Mouse (Mus musculus) midbrain, embryonic 10.5 days (tissue): Measurements from ENCODE around the gene Foxp1. TPM values are rescaled to one million over a fixed set of nuclear protein-coding genes. Genes with fewer than 3 reads are reported as not detected.

ENCODE experiments used
- DNase-seq: peaks from one replicate; pipeline ENCODE4 v3.0.0-alpha.2; 2017; ENCODE audit warnings: low spot score
- H3K27ac ChIP-seq: fragments of 300-500 bp; sonication (generic); replicated peaks from 2 replicates; pipeline ENCODE4 v1.5.1; 2016; ENCODE audit warnings: mild to moderate bottlenecking
- H3K27me3 ChIP-seq: fragments of 300-500 bp; sonication (generic); 2 replicates; pipeline ENCODE4 v1.6.1; 2016; ENCODE audit warnings: low read depth, mild to moderate bottlenecking; ENCODE audit not compliant: poor library complexity, severe bottlenecking
- H3K36me3 ChIP-seq: fragments of 300-500 bp; sonication (generic); 2 replicates; pipeline ENCODE4 v1.6.1; 2016; ENCODE audit warnings: mild to moderate bottlenecking, moderate library complexity
- H3K4me1 ChIP-seq: fragments of 300-500 bp; sonication (generic); 2 replicates; pipeline ENCODE4 v1.6.1; 2016
- H3K4me3 ChIP-seq: fragments of 300-500 bp; sonication (generic); 2 replicates; pipeline ENCODE4 v1.5.1; 2016; ENCODE audit warnings: mild to moderate bottlenecking, moderate library complexity
- H3K9me3 ChIP-seq: fragments of 300-500 bp; sonication (generic); replicated peaks from 2 replicates; pipeline ENCODE4 v1.6.1; 2016; ENCODE audit warnings: mild to moderate bottlenecking
- WGBS: fragments of 180-500 bp; shearing (Covaris S2); methylation state at CpG from one replicate; pipeline ENCODE4 v1.1.7; 2016; 5-methylcytosine and 5-hydroxymethylcytosine counted together
- polyA plus RNA-seq: library from polyadenylated mRNA; unstranded; fragments of >200 nt; fragmentation: Nextera tagmentation; extraction: Ambion mirVana; gene quantifications from 2 replicates; pipeline ENCODE4 v1.2.1, GENCODE M21; 2016

Foxp1 gene
- polyA plus RNA-seq, 1 experiment from 2014 or later, result 63.7 TPM

GRCm38 (mm10) chr6:98955706-98956105 lies 566.8 kb downstream of the Foxp1 start:
- Histone ChIP-seq H3K4me1 (peaks cover 7% of the 10 kb centered on the region), H3K36me3 (peaks cover 29% of the 10 kb centered on the region), H3K27ac (no peak overlapping the region), H3K9me3 (no peaks in the 10 kb centered on the region), H3K27me3 (no peaks in the 10 kb centered on the region), H3K4me3 (no peak overlapping the region)
- no peak for DNase-seq
- WGBS, result 88% methylated on average over 6 of the region's 6 CpGs

- no peaks in the 10 kb centered on the region for H3K9me3 ChIP-seq
- no peak overlapping the region for H3K27ac ChIP-seq
- H3K27me3 ChIP-seq, result no peaks in the 10 kb centered on the region
- 94% methylated on average over 5 of the region's 5 CpGs for WGBS
- H3K4me3 ChIP-seq, result no peak overlapping the region
- DNase-seq, result no peak
- peaks cover 29% of the 10 kb centered on the region for H3K36me3 ChIP-seq
- peaks cover 19% of the 10 kb centered on the region for H3K4me1 ChIP-seq
Observed at GRCm38 (mm10) chr6:98954439-98954838, 568.1 kb downstream of the Foxp1 start.

GRCm38 (mm10) chr6:98949703-98950191 lies 572.8 kb downstream of the Foxp1 start:
- no peak for DNase-seq
- WGBS, result 25% methylated on average over 6 of the region's 6 CpGs
- peaks cover 43% of the 10 kb centered on the region for H3K4me1 ChIP-seq

GRCm38 (mm10) chr6:98949286-98949685 lies 573.2 kb downstream of the Foxp1 start:
- H3K27me3 ChIP-seq, result no peaks in the 10 kb centered on the region
- no peak overlapping the region for H3K4me3 ChIP-seq
- H3K9me3 ChIP-seq, result no peaks in the 10 kb centered on the region
- 69% methylated on average over 7 of the region's 7 CpGs for WGBS
- H3K27ac ChIP-seq, result peak overlapping the region; percentile 64; the same call in 1 of the 2 replicates
- peaks cover 43% of the 10 kb centered on the region for H3K4me1 ChIP-seq
- H3K36me3 ChIP-seq, result peaks cover 38% of the 10 kb centered on the region
- DNase-seq, result no peak

More at GRCm38 (mm10) chr6:98949703-98950191, 572.8 kb downstream of the Foxp1 start:
- H3K36me3 ChIP-seq, result peaks cover 38% of the 10 kb centered on the region
- H3K27ac ChIP-seq, result peak overlapping the region; percentile 80
- no peaks in the 10 kb centered on the region for H3K27me3 ChIP-seq
- H3K9me3 ChIP-seq, result no peaks in the 10 kb centered on the region
- H3K4me3 ChIP-seq, result no peak overlapping the region

- H3K27me3 ChIP-seq, result no peaks in the 10 kb centered on the region
- peaks cover 43% of the 10 kb centered on the region for H3K4me1 ChIP-seq
- H3K27ac ChIP-seq, result peak overlapping the region; percentile 64
- H3K4me3 ChIP-seq, result no peak overlapping the region
- no peak for DNase-seq
- no peaks in the 10 kb centered on the region for H3K9me3 ChIP-seq
- WGBS, result 82% methylated on average over 21 of the region's 21 CpGs
- peaks cover 38% of the 10 kb centered on the region for H3K36me3 ChIP-seq
Observed at GRCm38 (mm10) chr6:98948153-98949141, 574.1 kb downstream of the Foxp1 start.

- 73% methylated on average over 11 of the region's 11 CpGs for WGBS
- no peak for DNase-seq
- peaks cover 43% of the 10 kb centered on the region for H3K4me1 ChIP-seq
Observed at GRCm38 (mm10) chr6:98947486-98948152, 574.9 kb downstream of the Foxp1 start.

GRCm38 (mm10) chr6:98946731-98947130 lies 575.8 kb downstream of the Foxp1 start:
- Histone ChIP-seq H3K27me3 (no peaks in the 10 kb centered on the region), H3K4me1 (peaks cover 43% of the 10 kb centered on the region), H3K4me3 (no peak overlapping the region), H3K36me3 (peaks cover 45% of the 10 kb centered on the region), H3K27ac (no peak overlapping the region), H3K9me3 (no peaks in the 10 kb centered on the region)
- no peak for DNase-seq
- 92% methylated on average over 4 of the region's 4 CpGs for WGBS

More at GRCm38 (mm10) chr6:98947486-98948152, 574.9 kb downstream of the Foxp1 start:
- H3K4me3 ChIP-seq, result no peak overlapping the region
- H3K27ac ChIP-seq, result 0 out of 2 replicates have a peak overlapping the region, but pooled peaks have one; percentile 42
- H3K36me3 ChIP-seq, result peaks cover 37% of the 10 kb centered on the region
- no peaks in the 10 kb centered on the region for H3K27me3 ChIP-seq
- H3K9me3 ChIP-seq, result no peaks in the 10 kb centered on the region

GRCm38 (mm10) chr6:98945496-98946412 lies 576.8 kb downstream of the Foxp1 start:
- WGBS, result 84% methylated on average over 21 of the region's 21 CpGs
- H3K9me3 ChIP-seq, result no peaks in the 10 kb centered on the region
- no peak overlapping the region for H3K27ac ChIP-seq
- DNase-seq, result no peak
- no peaks in the 10 kb centered on the region for H3K27me3 ChIP-seq
- H3K4me3 ChIP-seq, result no peak overlapping the region
- H3K36me3 ChIP-seq, result peaks cover 54% of the 10 kb centered on the region
- peaks cover 36% of the 10 kb centered on the region for H3K4me1 ChIP-seq

GRCm38 (mm10) chr6:98938348-98938747 lies 584.2 kb downstream of the Foxp1 start:
- WGBS, result 52% methylated on average over 8 of the region's 8 CpGs
- H3K4me3 ChIP-seq, result no peak overlapping the region
- DNase-seq, result peak; percentile 24
- H3K9me3 ChIP-seq, result no peaks in the 10 kb centered on the region
- H3K4me1 ChIP-seq, result peaks cover 20% of the 10 kb centered on the region
- H3K36me3 ChIP-seq, result peaks cover 88% of the 10 kb centered on the region
- H3K27me3 ChIP-seq, result no peaks in the 10 kb centered on the region
- H3K27ac ChIP-seq, result peak overlapping the region; percentile 33

- 92% methylated on average over 11 of the region's 11 CpGs for WGBS
- H3K36me3 ChIP-seq, result peaks cover 88% of the 10 kb centered on the region
- no peaks in the 10 kb centered on the region for H3K27me3 ChIP-seq
Observed at GRCm38 (mm10) chr6:98937513-98937912, 585.0 kb downstream of the Foxp1 start.

GRCm38 (mm10) chr6:98936377-98936776 lies 586.1 kb downstream of the Foxp1 start:
- Histone ChIP-seq H3K9me3 (no peaks in the 10 kb centered on the region), H3K4me1 (peaks cover 20% of the 10 kb centered on the region), H3K27ac (no peak overlapping the region), H3K4me3 (no peak overlapping the region), H3K27me3 (no peaks in the 10 kb centered on the region), H3K36me3 (peaks cover 90% of the 10 kb centered on the region)
- DNase-seq, result no peak
- WGBS, result 85% methylated on average over 3 of the region's 3 CpGs

More at GRCm38 (mm10) chr6:98937513-98937912, 585.0 kb downstream of the Foxp1 start:
- no peaks in the 10 kb centered on the region for H3K9me3 ChIP-seq
- DNase-seq, result no peak
- H3K4me1 ChIP-seq, result peaks cover 20% of the 10 kb centered on the region
- no peak overlapping the region for H3K4me3 ChIP-seq
- no peak overlapping the region; the same call in 1 of the 2 replicates for H3K27ac ChIP-seq

- Histone ChIP-seq H3K4me3 (no peak overlapping the region), H3K27ac (no peak overlapping the region), H3K4me1 (peaks cover 20% of the 10 kb centered on the region), H3K27me3 (no peaks in the 10 kb centered on the region), H3K36me3 (peaks cover 91% of the 10 kb centered on the region), H3K9me3 (no peaks in the 10 kb centered on the region; the same call in 1 of the 2 replicates)
- 96% methylated on average over 8 of the region's 8 CpGs for WGBS
- no peak for DNase-seq
Observed at GRCm38 (mm10) chr6:98935169-98935568, 587.4 kb downstream of the Foxp1 start.
